Mouse (Mus musculus) bone marrow, adult 2 months (tissue): ENCODE measurements at regions not wholly inside any gene's neighbourhood (a gene's known extent, or its start where the extent isn't known, plus 50 kb on each side); places are given as distances from the start of the nearest gene placed in this dataset.

ENCODE experiments used
- H3K27ac ChIP-seq: fragments of 200-500 bp; 2 replicates; pipeline ENCODE4 v1.5.1; 2012; ENCODE audit warnings: low read depth, mild to moderate bottlenecking, control low read depth, inconsistent platforms, low read length; ENCODE audit not compliant: control insufficient read depth, poor library complexity, insufficient read depth
- H3K4me1 ChIP-seq: fragments of 200-500 bp; 2 replicates; pipeline ENCODE4 v1.6.1; 2011; ENCODE audit warnings: low read length; ENCODE audit not compliant: control insufficient read depth, insufficient read depth
- H3K4me3 ChIP-seq: fragments of 200-500 bp; replicated peaks from 2 replicates; pipeline ENCODE3; 2011; ENCODE audit warnings: mild to moderate bottlenecking, low read depth, low read length, control low read depth; ENCODE audit not compliant: control insufficient read depth
- CTCF ChIP-seq: fragments of 200-500 bp; IDR thresholded peaks from 2 replicates; pipeline ENCODE4 v1.5.1; 2011; ENCODE audit warnings: low read length, control low read depth; ENCODE audit not compliant: control insufficient read depth, insufficient read depth
- POLR2A ChIP-seq: fragments of 200-500 bp; IDR thresholded peaks from 2 replicates; pipeline ENCODE4 v1.6.1; 2011; ENCODE audit warnings: low read depth, mild to moderate bottlenecking, control low read depth, low read length, borderline replicate concordance; ENCODE audit not compliant: control insufficient read depth
- WGBS: fragments of 180-500 bp; shearing (Covaris S2); methylation state at CpG from one replicate; pipeline ENCODE4 v1.1.7; 2018; 5-methylcytosine and 5-hydroxymethylcytosine counted together

DNA sequence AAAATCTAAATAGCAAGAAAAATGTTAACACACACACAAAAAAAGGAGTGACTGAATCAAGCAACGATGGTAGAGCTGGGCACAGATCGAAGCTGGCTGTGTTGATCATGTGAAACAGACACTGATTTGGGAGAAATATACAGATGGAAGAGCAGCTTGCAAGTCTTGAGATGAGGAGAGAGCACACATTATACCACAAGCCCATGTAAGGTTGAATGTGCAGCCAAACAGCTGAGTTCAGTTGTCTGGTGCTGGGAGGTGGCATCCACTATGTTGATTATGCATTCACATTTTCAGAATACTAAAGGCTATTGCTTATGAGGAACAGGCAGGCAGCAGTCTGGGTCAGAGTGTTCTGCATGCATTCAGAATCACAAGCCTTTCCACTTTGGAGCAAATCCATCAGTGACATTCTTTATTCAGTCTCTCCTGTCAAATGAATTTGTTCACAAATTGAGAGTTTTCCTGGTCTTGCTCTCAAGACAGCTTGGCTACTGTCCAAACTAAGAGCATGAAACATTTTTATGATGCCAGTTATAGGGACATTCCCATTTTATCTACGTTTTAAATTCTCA lies 63.0 kb upstream of the Gprin3 start:
- H3K4me3 ChIP-seq, result no peak overlapping the region
- TF ChIP-seq POLR2A (no peak), CTCF (no peak)
- no peaks in the 10 kb centered on the region for H3K4me1 ChIP-seq
- WGBS, result 71% methylated on average over 3 of the region's 3 CpGs
- no peak overlapping the region for H3K27ac ChIP-seq

DNA sequence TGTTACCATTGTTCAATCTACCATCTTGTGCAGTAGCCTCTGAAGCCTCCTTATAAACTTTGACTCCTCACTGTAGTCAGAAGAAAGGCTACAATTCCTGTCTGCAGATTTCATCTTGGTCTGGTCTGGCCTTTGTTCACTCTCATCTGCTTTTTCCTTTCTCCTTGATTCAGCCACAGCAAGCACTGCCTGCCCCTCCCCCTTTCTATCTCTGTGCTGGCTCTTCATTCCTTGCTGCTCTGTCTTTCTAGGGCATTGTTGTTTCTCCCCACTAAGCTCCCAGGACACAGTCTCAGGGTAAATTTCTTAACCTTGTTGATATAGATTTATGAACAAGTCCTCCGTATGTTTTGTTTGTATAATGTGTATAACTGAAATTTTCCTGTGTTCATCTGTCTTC lies 62.3 kb upstream of the Gprin3 start:
- Histone ChIP-seq H3K4me1 (no peaks in the 10 kb centered on the region), H3K4me3 (no peak overlapping the region), H3K27ac (no peak overlapping the region)
- 78% methylated on average over 1 of the region's 1 CpGs for WGBS
- TF ChIP-seq POLR2A (no peak), CTCF (no peak)

DNA sequence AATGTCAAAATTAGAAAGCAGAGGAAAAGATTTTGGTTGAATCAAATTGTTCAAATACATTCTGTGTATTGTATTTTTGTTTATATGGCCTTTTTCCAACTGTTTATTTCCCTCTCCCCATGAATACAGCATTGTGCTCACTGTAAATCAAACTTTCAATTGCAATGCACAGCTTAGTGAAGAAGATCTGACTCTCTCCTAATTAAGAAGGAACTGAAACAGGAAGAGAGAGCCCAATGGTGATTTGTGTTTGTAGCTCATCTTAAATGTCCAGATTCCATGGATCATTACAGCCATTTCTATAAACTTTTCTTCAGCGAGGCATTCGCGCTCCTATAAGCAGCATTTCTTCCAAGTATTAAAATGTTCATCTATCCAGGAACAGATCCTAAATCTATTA lies 57.9 kb upstream of the Gprin3 start:
- TF ChIP-seq POLR2A, result no peak
- TF ChIP-seq CTCF, result no peak
- no peak overlapping the region for H3K4me3 ChIP-seq
- no peak overlapping the region for H3K27ac ChIP-seq
- 88% methylated on average over 3 of the region's 3 CpGs for WGBS
- H3K4me1 ChIP-seq, result no peaks in the 10 kb centered on the region

DNA sequence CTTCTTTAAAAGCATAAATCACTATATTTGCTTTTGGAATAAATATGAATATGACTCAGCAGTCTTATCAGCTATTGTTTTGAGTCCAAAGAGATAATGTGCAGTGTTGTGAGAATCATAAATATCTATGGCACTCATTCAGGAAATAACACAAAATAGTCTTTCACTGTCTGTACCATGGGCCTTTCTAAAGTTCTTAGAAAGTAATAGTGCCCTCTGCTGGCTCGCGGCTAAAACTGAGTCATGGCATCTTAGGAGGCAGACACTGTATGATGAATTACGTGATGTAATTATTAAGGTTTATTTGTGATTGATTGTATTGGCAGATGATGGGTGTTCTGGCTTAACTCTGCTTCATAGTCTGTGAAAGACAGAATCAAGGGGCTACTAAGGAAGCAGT lies 57.5 kb upstream of the Gprin3 start:
- Histone ChIP-seq H3K4me3 (no peak overlapping the region), H3K27ac (no peak overlapping the region), H3K4me1 (no peaks in the 10 kb centered on the region)
- 7% methylated on average over 3 of the region's 3 CpGs for WGBS
- TF ChIP-seq CTCF (no peak), POLR2A (no peak)
